Mouse (Mus musculus): Measurements from ENCODE around the gene Smpd4.

GRCm38 (mm10) chr16:17665568-17665967 is 46.4 kb downstream of the Smpd4 start:
- TF ChIP-seq GATA1 (IDR thresholded peaks at IDR 0.05; ENCODE audit: low read length) (no peak), TAL1 (IDR thresholded peaks at IDR 0.05; ENCODE audit: low read length) (no peak)
